Mouse (Mus musculus): Measurements from ENCODE around the gene Rab11fip3. TPM values are rescaled to one million over a fixed set of nuclear protein-coding genes. Genes with fewer than 3 reads are reported as not detected.
A peak's percentile ranks its signal among the peaks of the same experiment; 100 is the strongest.

The Rab11fip3 gene
- polyA plus RNA-seq, 1 experiment from 2014 or later: 27.0 TPM

DNA sequence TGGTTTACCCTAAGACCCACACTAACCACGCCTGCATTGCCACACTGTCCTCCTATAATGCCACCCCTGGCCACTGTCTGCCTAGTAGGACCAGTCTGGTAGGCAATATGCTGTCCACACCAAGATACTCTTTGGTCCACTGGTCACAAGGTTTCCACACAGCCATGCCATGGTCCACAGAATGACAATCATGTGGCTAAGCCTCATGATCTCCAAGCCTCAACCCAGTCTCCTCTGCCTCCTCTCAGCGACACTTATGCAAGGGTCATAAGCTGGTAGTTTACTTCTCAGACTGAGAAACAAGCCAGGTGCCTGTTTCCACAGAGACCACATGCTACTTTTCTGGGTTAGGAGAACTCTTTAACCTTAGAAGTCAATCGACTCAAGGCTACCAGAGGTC, 86.4 kb downstream of the Rab11fip3 start:
- H3K4me1 ChIP-seq: peaks cover 55% of the 10 kb centered on the region
- H3K27me3 ChIP-seq (replicated peaks): no peaks in the 10 kb centered on the region
- WGBS: 96% methylated on average over 3 of the region's 3 CpGs
- peaks cover under 1% of the 10 kb centered on the region; the same call in 1 of the 2 replicates for H3K36me3 ChIP-seq
- H3K4me3 ChIP-seq (replicated peaks): no peak overlapping the region
- no peak overlapping the region; the same call in 1 of the 2 replicates for H3K27ac ChIP-seq (replicated peaks)
- H3K9me3 ChIP-seq (replicated peaks): no peaks in the 10 kb centered on the region
- ATAC-seq (ENCODE audit: low FRiP score): no peak
- H3K4me2 ChIP-seq: no peak overlapping the region
- no peak overlapping the region; the same call in 1 of the 2 replicates for H3K9ac ChIP-seq (replicated peaks)

DNA sequence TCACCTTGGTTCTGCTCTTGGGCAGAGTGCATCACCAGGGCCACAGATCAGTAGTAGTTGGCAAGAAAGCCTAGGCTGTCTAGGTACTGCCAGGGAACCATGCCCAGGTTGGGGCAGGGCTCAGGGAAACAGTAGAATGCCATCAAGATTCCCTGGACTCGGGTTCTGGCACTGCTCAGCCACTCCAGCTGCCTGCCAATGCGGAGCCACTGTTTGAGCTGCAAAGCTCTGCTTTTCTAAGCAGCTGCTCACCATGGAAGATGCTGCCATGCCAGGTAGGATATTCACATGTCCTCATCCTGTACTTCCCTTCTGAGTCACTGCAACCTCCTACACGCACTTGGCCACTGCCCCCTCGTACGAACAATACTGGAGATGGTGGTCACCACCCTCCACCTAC, 88.5 kb downstream of the Rab11fip3 start:
- peaks cover 46% of the 10 kb centered on the region for H3K4me1 ChIP-seq
- H3K36me3 ChIP-seq: peaks cover 4% of the 10 kb centered on the region; the same call in 1 of the 2 replicates
- H3K9me3 ChIP-seq (replicated peaks): no peaks in the 10 kb centered on the region
- 89% methylated on average over 5 of the region's 5 CpGs for WGBS
- H3K9ac ChIP-seq (replicated peaks): no peak overlapping the region
- H3K4me2 ChIP-seq: no peak overlapping the region
- no peaks in the 10 kb centered on the region for H3K27me3 ChIP-seq (replicated peaks)
- H3K4me3 ChIP-seq (replicated peaks): no peak overlapping the region
- H3K27ac ChIP-seq (replicated peaks): no peak overlapping the region
- ATAC-seq (ENCODE audit: low FRiP score): no peak

DNA sequence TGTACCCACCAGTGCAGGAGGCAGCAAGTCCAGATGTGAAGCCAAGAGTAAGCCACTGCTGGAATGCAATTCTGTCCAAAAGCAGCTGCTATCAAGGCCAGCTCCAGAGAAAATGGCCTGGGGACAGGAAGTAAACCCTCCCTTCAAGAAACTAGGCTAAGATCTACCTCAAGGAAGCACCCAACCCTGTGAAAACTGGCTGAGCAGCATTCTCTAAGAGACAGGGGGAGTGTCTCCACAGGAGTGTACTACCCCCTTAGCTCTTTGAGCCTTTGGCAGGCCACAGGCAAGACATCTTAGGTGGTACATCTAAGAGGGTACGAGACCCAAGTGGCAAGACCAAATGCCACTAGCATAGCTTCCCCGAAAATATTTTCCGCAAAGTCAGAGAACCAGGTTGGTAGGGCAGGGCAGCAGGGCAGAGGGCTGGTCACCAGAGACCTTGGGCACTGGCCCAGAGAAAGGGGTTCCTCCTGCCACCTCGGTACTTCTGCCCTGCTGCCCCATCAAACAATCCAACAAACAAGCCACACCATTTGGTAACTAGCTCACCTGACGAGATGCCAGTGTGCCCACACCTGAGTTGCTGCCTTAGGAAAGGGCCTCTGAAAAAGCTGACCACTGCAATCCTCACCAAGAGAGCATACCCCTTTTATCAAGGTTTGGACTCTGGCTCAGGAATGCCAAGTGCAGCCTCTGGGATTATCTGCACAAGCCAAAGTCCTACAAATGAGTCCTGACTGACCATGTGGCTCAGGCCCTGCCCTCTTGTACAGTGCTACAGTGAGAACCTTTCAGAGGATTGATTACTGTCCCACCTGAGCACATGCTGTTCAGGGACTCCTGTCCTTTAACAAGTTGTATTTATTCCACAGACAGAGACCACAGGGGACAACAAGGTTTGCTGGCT, 89.3 kb downstream of the Rab11fip3 start:
- Histone ChIP-seq H3K4me2 (no peak overlapping the region), H3K27me3 (replicated peaks) (no peaks in the 10 kb centered on the region), H3K27ac (replicated peaks) (no peak overlapping the region), H3K9me3 (replicated peaks) (no peaks in the 10 kb centered on the region), H3K36me3 (peaks cover 4% of the 10 kb centered on the region; the same call in 1 of the 2 replicates), H3K9ac (replicated peaks) (no peak overlapping the region), H3K4me1 (peaks cover 46% of the 10 kb centered on the region), H3K4me3 (replicated peaks) (no peak overlapping the region)
- ATAC-seq (ENCODE audit: low FRiP score): no peak
- WGBS: 96% methylated on average over 5 of the region's 5 CpGs

DNA sequence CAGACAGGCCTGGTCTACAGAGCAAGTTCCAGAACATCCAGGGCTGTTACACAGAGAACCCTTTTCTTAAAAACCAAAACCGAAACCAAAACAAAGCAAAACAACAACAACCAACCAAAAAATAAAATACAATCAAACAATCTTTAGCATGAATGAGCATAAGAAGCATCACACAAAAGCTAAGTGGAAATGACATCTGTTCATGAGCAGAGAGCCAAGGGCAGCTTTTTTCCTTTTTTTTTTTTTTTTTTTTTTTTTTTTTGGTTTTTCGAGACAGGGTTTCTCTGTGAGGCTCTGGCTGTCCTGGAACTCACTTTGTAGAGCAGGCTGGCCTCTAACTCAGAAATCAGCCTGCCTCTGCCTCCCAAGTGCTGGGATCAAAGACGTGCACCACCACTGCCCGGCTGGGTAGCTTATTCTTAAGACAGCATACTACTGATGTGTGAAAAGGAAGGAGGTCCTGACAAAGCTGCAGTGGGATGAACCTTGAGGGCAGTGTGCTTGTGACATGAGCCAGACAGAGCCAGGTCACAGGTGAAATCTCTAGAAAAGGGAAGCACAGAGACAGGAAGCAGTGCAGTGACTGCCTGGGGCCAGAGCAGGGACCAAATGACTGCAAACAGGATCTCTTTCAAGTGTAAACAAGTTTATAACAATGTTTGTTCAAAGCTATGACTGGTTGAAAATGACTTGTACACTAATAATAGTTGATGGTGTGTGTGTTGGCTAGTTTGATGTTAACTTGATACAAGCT, 98.2 kb downstream of the Rab11fip3 start:
- WGBS: 89% methylated on average over 4 of the region's 4 CpGs
- Histone ChIP-seq H3K27me3 (replicated peaks) (no peaks in the 10 kb centered on the region), H3K9ac (replicated peaks) (no peak overlapping the region), H3K4me2 (no peak overlapping the region), H3K9me3 (replicated peaks) (no peaks in the 10 kb centered on the region), H3K4me1 (peaks cover 10% of the 10 kb centered on the region; the same call in 1 of the 2 replicates), H3K4me3 (replicated peaks) (no peak overlapping the region), H3K36me3 (peaks cover 8% of the 10 kb centered on the region; the same call in 1 of the 2 replicates), H3K27ac (replicated peaks) (no peak overlapping the region)
- ATAC-seq (ENCODE audit: low FRiP score): no peak

DNA sequence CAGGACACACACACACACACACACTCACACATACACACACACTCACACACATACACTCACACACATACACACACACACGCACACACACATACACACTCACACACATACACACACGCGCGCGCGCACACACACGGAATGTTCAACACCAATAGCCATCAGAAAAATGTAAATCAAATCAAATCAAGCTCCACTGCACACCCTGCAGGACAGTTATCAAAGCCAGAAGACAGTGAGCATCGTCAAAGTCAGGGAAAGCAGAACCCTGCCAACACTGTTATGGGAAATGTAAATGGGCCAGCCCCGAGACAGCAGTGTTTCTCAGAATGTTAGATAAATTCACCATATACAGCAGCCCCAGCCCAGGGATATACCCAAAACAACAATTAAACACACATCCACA, 98.9 kb downstream of the Rab11fip3 start:
- WGBS: 84% methylated on average over 9 of the region's 9 CpGs
- Histone ChIP-seq H3K27ac (replicated peaks) (no peak overlapping the region), H3K4me2 (no peak overlapping the region), H3K4me3 (replicated peaks) (no peak overlapping the region), H3K9ac (replicated peaks) (no peak overlapping the region), H3K27me3 (replicated peaks) (no peaks in the 10 kb centered on the region), H3K36me3 (peaks cover 8% of the 10 kb centered on the region; the same call in 1 of the 2 replicates), H3K4me1 (peaks cover 10% of the 10 kb centered on the region; the same call in 1 of the 2 replicates), H3K9me3 (replicated peaks) (no peaks in the 10 kb centered on the region)
- ATAC-seq (ENCODE audit: low FRiP score): no peak

DNA sequence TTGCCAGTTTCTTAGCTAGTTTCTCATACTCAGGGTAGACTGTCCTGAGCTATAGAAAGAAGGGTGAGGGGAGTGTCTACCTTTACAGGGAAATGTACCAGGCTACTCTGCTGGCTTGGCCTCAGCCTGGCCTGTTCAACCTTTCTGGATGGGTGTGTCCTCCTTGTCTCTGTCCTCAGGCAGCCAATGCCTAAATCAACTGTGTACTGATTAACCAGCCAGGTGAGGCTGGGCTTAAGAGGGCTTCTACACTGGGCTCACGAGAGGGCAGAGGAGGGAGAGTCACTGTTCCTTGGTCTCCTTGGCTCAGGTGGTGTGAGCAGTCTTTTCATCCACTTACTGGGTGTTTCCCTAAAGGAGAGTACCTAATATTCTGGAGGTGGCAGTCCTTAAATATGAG, 101.2 kb downstream of the Rab11fip3 start:
- Histone ChIP-seq H3K36me3 (peaks cover 13% of the 10 kb centered on the region; the same call in 1 of the 2 replicates), H3K9me3 (replicated peaks) (no peaks in the 10 kb centered on the region), H3K4me3 (replicated peaks) (no peak overlapping the region), H3K4me1 (peaks cover 10% of the 10 kb centered on the region; the same call in 1 of the 2 replicates), H3K27me3 (replicated peaks) (no peaks in the 10 kb centered on the region), H3K27ac (replicated peaks) (no peak overlapping the region), H3K9ac (replicated peaks) (no peak overlapping the region), H3K4me2 (no peak overlapping the region)
- ATAC-seq (ENCODE audit: low FRiP score): no peak
- 80% methylated on average over 1 of the region's 1 CpGs for WGBS

DNA sequence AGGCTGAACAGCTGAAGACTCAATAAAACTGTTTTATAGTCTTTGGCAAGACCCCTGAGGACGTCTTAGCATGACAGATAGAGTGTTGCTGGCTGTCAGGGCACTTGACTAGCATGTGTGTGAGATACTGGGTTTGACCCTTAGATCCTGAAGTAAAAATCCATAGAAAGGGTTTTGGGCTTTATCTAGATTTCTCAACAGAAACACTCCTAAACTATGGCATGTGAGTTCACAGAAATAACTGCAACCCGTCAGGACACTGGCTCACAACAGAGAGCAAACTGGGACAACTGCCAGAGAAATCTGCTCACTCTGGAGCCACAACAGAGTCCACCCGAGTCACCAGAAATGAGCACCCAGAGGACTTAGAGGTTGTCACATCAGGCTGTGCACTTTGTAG, 101.7 kb downstream of the Rab11fip3 start:
- Histone ChIP-seq H3K4me3 (replicated peaks) (no peak overlapping the region), H3K27ac (replicated peaks) (0 out of 2 replicates have a peak overlapping the region, but pooled peaks have one; percentile 24), H3K4me2 (no peak overlapping the region), H3K4me1 (peaks cover 10% of the 10 kb centered on the region; the same call in 1 of the 2 replicates), H3K27me3 (replicated peaks) (no peaks in the 10 kb centered on the region), H3K9me3 (replicated peaks) (no peaks in the 10 kb centered on the region), H3K36me3 (peaks cover 17% of the 10 kb centered on the region; the same call in 1 of the 2 replicates), H3K9ac (replicated peaks) (no peak overlapping the region)
- no peak for ATAC-seq (ENCODE audit: low FRiP score)
- 41% methylated on average over 3 of the region's 3 CpGs for WGBS

DNA sequence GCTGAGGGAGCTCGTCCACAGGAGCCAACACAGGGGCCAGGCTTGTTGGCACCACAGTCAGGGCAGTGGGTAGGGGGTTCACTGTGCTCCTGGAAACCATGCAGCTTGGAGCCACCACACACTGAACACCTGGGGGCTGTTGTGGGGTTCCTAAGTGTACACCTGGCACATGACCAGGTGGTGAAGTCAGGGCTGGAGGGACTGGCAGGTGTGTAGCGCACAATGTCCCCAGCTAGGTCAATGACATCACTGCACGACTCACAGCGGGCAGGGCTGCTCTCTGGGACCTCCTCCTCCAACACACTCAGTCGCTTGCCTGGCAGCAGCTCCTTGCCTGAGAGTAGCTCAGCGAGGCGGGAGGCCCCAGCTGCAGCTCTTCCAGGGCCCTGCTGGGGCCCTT, 105.1 kb downstream of the Rab11fip3 start:
- H3K27ac ChIP-seq (replicated peaks): no peak overlapping the region
- no peak overlapping the region for H3K9ac ChIP-seq (replicated peaks)
- H3K27me3 ChIP-seq (replicated peaks): no peaks in the 10 kb centered on the region
- no peak overlapping the region for H3K4me3 ChIP-seq (replicated peaks)
- no peak for ATAC-seq (ENCODE audit: low FRiP score)
- H3K4me1 ChIP-seq: peaks cover 10% of the 10 kb centered on the region; the same call in 1 of the 2 replicates
- H3K4me2 ChIP-seq: no peak overlapping the region
- H3K9me3 ChIP-seq (replicated peaks): no peaks in the 10 kb centered on the region
- H3K36me3 ChIP-seq: peaks cover 33% of the 10 kb centered on the region; the same call in 1 of the 2 replicates
- WGBS: 86% methylated on average over 7 of the region's 7 CpGs

DNA sequence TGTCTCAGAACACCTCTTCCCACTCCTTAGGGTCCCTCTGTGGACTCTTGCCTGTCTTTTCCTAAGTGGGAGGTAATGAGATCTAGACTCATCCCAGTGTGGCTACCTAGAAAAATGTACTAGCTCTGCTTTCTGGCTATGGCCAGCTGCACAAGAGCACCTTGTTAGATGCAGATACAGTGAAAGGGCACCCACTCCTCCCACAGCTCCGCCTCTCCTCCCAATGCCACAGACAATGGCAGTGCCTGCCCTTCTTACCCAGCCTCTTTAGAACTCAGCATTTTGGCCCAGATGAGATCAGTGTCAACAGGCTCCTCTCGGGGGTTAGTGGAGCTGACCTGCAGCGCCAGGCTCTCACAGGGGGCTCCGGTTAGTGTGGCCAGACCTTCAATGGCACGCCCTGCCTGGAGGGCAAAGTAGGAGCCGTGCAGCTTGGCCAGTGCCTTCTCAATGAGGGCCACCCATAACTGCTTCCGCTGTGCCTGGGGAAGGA, 106.9 kb downstream of the Rab11fip3 start:
- H3K27ac ChIP-seq (replicated peaks): no peak overlapping the region
- no peak for ATAC-seq (ENCODE audit: low FRiP score)
- H3K36me3 ChIP-seq: peaks cover 35% of the 10 kb centered on the region
- 96% methylated on average over 7 of the region's 7 CpGs for WGBS
- no peak overlapping the region for H3K9ac ChIP-seq (replicated peaks)
- no peaks in the 10 kb centered on the region for H3K27me3 ChIP-seq (replicated peaks)
- H3K4me3 ChIP-seq (replicated peaks): no peak overlapping the region
- H3K4me1 ChIP-seq: 0 out of 2 replicates have a peak, but pooled peaks cover 2% of the 10 kb centered on the region
- H3K9me3 ChIP-seq (replicated peaks): no peaks in the 10 kb centered on the region
- H3K4me2 ChIP-seq: no peak overlapping the region

DNA sequence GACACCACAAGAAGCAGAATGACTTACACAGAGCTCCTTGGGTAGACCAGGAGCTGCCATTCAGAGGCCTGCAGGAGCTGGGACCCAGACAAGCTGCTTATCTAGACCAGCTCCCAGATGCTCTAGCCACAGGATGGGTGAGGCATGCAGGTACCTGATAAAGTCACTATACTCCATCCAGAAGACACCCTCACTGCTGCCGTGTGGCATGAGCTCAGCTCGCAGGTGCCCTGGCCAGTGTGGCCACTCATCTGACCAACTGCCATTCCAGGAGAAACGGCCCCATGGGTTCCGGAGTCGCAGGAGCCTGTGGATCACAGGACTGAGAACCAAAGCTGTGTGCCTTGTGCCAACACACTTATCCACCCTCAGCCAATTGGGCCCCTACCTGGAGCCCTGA, 107.8 kb downstream of the Rab11fip3 start:
- Histone ChIP-seq H3K36me3 (peaks cover 35% of the 10 kb centered on the region), H3K4me3 (replicated peaks) (no peak overlapping the region), H3K9ac (replicated peaks) (no peak overlapping the region), H3K4me2 (no peak overlapping the region), H3K27me3 (replicated peaks) (no peaks in the 10 kb centered on the region), H3K9me3 (replicated peaks) (no peaks in the 10 kb centered on the region), H3K4me1 (no peaks in the 10 kb centered on the region), H3K27ac (replicated peaks) (no peak overlapping the region)
- ATAC-seq (ENCODE audit: low FRiP score): no peak
- whole genome bisulfite sequencing: 95% methylated on average over 5 of the region's 5 CpGs

DNA sequence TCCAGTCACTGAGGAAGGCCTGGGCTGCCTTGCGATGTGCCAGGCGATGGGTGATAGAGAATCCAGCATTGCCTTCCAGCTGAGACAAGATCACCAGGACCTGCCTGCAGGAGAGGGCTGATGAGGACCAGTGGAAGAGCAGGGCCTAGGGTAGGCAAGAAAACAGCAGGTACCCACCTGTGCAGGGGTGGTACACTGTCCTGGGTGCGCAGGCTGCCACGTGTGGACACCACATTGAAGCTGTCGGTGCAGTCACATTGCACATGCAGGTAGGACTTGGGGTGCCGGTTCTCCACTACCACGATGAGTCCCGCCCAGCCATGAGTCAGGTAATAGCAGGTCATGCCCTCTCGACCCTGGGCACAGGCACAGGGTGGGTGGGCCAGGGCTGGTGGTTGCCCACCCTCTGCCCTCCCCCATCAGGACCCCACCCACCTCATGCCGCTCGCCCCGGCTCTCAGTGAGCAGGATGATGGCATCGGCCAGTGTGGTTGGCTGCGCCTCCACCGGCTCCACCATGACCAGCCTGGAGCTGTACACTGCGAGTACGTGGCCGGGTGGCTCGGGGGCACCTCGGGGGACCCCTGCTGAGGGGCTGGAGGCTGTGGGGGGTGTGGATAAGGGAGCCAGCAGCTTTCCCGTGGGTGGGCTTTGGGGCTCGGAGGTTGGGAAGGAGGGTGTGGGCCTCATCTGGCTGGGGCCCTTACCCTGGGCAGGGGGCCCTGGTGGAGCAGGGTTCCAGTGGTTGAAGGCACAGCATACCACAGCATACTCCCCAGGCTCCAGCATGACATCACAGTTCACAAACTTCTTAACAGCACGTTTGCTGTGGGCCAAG, 109.5 kb downstream of the Rab11fip3 start:
- 91% methylated on average over 23 of the region's 23 CpGs for WGBS
- ATAC-seq (ENCODE audit: low FRiP score): no peak
- H3K36me3 ChIP-seq: peaks cover 33% of the 10 kb centered on the region

More for the DNA sequence above, 109.5 kb downstream of the Rab11fip3 start:
- Histone ChIP-seq H3K4me2 (no peak overlapping the region), H3K27me3 (replicated peaks) (no peaks in the 10 kb centered on the region), H3K9me3 (replicated peaks) (no peaks in the 10 kb centered on the region), H3K4me1 (no peaks in the 10 kb centered on the region), H3K4me3 (replicated peaks) (no peak overlapping the region), H3K9ac (replicated peaks) (no peak overlapping the region), H3K27ac (replicated peaks) (no peak overlapping the region)

Data from neural tube, embryonic 15.5 days (tissue).